In the genomic region with DNA sequence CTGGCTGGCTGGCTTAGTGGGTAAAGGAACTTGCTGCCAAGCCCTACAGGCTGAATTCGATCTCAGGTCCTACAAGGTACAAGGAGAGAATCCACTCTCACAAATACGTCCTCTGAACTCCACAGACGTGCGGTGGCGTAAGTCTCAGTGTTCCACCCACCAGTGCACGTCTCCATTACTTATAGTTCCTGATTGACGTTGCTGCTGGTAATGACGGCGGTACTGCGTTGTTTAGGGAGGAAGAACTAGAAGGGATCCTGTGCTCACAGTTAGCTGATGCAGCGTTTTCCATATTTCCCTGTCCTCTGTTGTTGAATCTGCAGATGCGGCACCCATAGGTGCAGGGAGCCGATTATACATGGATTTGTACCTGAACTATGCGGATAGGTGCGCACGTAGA, we compare ENCODE assay signal across 17 mouse cellular contexts. TPM values are rescaled to one million over a fixed set of nuclear protein-coding genes. Genes with fewer than 3 reads are reported as not detected.
DNase-seq lines count a peak whose midpoint lies in the region; ATAC-seq and TF ChIP-seq lines count a peak whose summit lies in the region.
"Had no signal": no experiment of that assay in that cellular context is flagged by ENCODE, and none has a peak within 500 bp of the region (broad histone marks: within the 10 kb centered on the region; RNA-seq: fewer than 3 reads in every experiment).

No protein-coding gene starts in this region.

- no peak overlapping the region for H3K4me3 ChIP-seq in heart, embryonic 16.5 days (ENCODE audit: low read length)
- no peak overlapping the region for H3K4me3 ChIP-seq in lung, postnatal 0 days (ENCODE audit: low read depth, low read length)
- H3K4me3 ChIP-seq in limb, embryonic 13.5 days = no peak overlapping the region
- no peak overlapping the region for H3K4me3 ChIP-seq in stomach, embryonic 15.5 days (replicated peaks)
- H3K4me3 ChIP-seq: hindbrain, embryonic 10.5 days; midbrain, embryonic 12.5 days had no signal

- TF ChIP-seq EP300 in lung, postnatal 0 days (IDR thresholded peaks at IDR 0.05) = no peak

- peaks cover 42% of the 10 kb centered on the region for H3K4me1 ChIP-seq in heart, embryonic 16.5 days (ENCODE audit: control insufficient read depth, insufficient read depth, low read length)
- H3K4me1 ChIP-seq in lung, postnatal 0 days (ENCODE audit: insufficient read depth, low read depth, low read length) = peaks cover 8% of the 10 kb centered on the region; the same call in 1 of the 2 replicates
- peaks cover 61% of the 10 kb centered on the region for H3K4me1 ChIP-seq in limb, embryonic 13.5 days
- peaks cover 35% of the 10 kb centered on the region for H3K4me1 ChIP-seq in stomach, embryonic 15.5 days

- no peak for DNase-seq in heart, postnatal 10 days
- DNase-seq in lung, postnatal 0 days (ENCODE audit: low spot score) = no peak
- DNase-seq in lung, postnatal 25 days (ENCODE audit: low spot score) = no peak
- DNase-seq: cerebellum, adult 11-12 months; layer of hippocampus, postnatal 36 days; thymus, adult 18-20 months had no signal

- no peak overlapping the region for H3K9ac ChIP-seq in heart, embryonic 16.5 days (ENCODE audit: low read length)
- no peak overlapping the region for H3K9ac ChIP-seq in lung, postnatal 0 days (replicated peaks; ENCODE audit: low read depth)
- no peak overlapping the region for H3K9ac ChIP-seq in limb, embryonic 13.5 days
- no peak overlapping the region for H3K9ac ChIP-seq in stomach, embryonic 15.5 days
- H3K9ac ChIP-seq: liver, embryonic 14.5 days; midbrain, embryonic 12.5 days had no signal

- H3K27me3 ChIP-seq in heart, embryonic 16.5 days (ENCODE audit: control insufficient read depth, insufficient read depth, low read length) = no peaks in the 10 kb centered on the region
- H3K27me3 ChIP-seq in lung, postnatal 0 days (replicated peaks; ENCODE audit: insufficient read depth, low read length) = no peaks in the 10 kb centered on the region
- no peaks in the 10 kb centered on the region for H3K27me3 ChIP-seq in limb, embryonic 13.5 days
- H3K27me3 ChIP-seq in stomach, embryonic 15.5 days (replicated peaks) = no peaks in the 10 kb centered on the region

- 89% methylated on average over 16 of the region's 16 CpGs for WGBS in heart, embryonic 16.5 days
- WGBS in lung, postnatal 0 days = 90% methylated on average over 16 of the region's 16 CpGs
- WGBS in limb, embryonic 13.5 days = 91% methylated on average over 16 of the region's 16 CpGs
- 90% methylated on average over 16 of the region's 16 CpGs for WGBS in stomach, embryonic 15.5 days

- H3K27ac ChIP-seq in heart, embryonic 16.5 days (ENCODE audit: low read length) = peak overlapping the region; percentile 16; the same call in 1 of the 2 replicates
- H3K27ac ChIP-seq in lung, postnatal 0 days (ENCODE audit: low read length) = peak overlapping the region; percentile 87; the same call in 1 of the 2 replicates
- peak overlapping the region; percentile 93 for H3K27ac ChIP-seq in limb, embryonic 13.5 days
- 0 out of 2 replicates have a peak overlapping the region, but pooled peaks have one; percentile 89 for H3K27ac ChIP-seq in stomach, embryonic 15.5 days
- H3K27ac ChIP-seq: hindbrain, embryonic 10.5 days; liver, embryonic 14.5 days; midbrain, embryonic 12.5 days had no signal

- no peaks in the 10 kb centered on the region for H3K9me3 ChIP-seq in heart, embryonic 16.5 days (replicated peaks; ENCODE audit: control insufficient read depth, low read length)
- no peaks in the 10 kb centered on the region for H3K9me3 ChIP-seq in lung, postnatal 0 days (ENCODE audit: low read length)
- no peaks in the 10 kb centered on the region for H3K9me3 ChIP-seq in limb, embryonic 13.5 days
- H3K9me3 ChIP-seq in stomach, embryonic 15.5 days = no peaks in the 10 kb centered on the region
- H3K9me3 ChIP-seq: hindbrain, embryonic 10.5 days; midbrain, embryonic 12.5 days had no signal

- intact Hi-C loops in heart, postnatal 10 days (cut with DNase I) = no loop called here

- H3K4me2 ChIP-seq in heart, embryonic 16.5 days (ENCODE audit: low read depth, low read length) = no peak overlapping the region
- H3K4me2 ChIP-seq in lung, postnatal 0 days (replicated peaks; ENCODE audit: low read depth, low read length) = no peak overlapping the region
- no peak overlapping the region for H3K4me2 ChIP-seq in limb, embryonic 13.5 days (replicated peaks)
- no peak overlapping the region for H3K4me2 ChIP-seq in stomach, embryonic 15.5 days
- H3K4me2 ChIP-seq: midbrain, embryonic 12.5 days had no signal

- no peak for ATAC-seq in heart, embryonic 16.5 days (replicated peaks; ENCODE audit: extremely low read depth, insufficient read depth, low FRiP score)
- no peak for ATAC-seq in lung, postnatal 0 days
- no peak for ATAC-seq in limb, embryonic 13.5 days (ENCODE audit: low FRiP score, low read depth)
- no peak for ATAC-seq in stomach, embryonic 15.5 days (ENCODE audit: insufficient read depth, low FRiP score, low read depth)
- ATAC-seq in megakaryocyte, adult 5-6 weeks (ENCODE audit: poor library complexity, severe bottlenecking) = no peak
- ATAC-seq: CD4-positive, CD25-positive, alpha-beta regulatory T cell, adult 4 months; forebrain, embryonic 14.5 days had no signal

- peaks cover 7% of the 10 kb centered on the region for H3K36me3 ChIP-seq in heart, embryonic 16.5 days (ENCODE audit: control insufficient read depth, insufficient read depth)
- H3K36me3 ChIP-seq in lung, postnatal 0 days (ENCODE audit: insufficient read depth, low read length) = no peaks in the 10 kb centered on the region
- peaks cover 31% of the 10 kb centered on the region for H3K36me3 ChIP-seq in limb, embryonic 13.5 days
- H3K36me3 ChIP-seq in stomach, embryonic 15.5 days = no peaks in the 10 kb centered on the region
- H3K36me3 ChIP-seq: midbrain, embryonic 12.5 days had no signal

- TF ChIP-seq CTCF in lung, postnatal 0 days (IDR thresholded peaks at IDR 0.05) = no peak

RNA-seq across cellular contexts. Expression of a gene that starts 7.2 kb away (rescaled TPM):
- 39.1 and 40.6 TPM in 2 replicates for polyA plus RNA-seq in heart, embryonic 16.5 days (2015; fragmentation: Nextera tagmentation; extraction: Ambion mirVana)
- total RNA-seq in heart, postnatal 10 days (2021) = 10 to 100 TPM; 58.9 to 64.7 TPM
- polyA plus RNA-seq in lung, postnatal 0 days (2015; fragmentation: Nextera tagmentation; extraction: Ambion mirVana) = 56.4 and 59.3 TPM in 2 replicates
- polyA plus RNA-seq in limb, embryonic 13.5 days (2015; fragmentation: Nextera tagmentation; extraction: Ambion mirVana) = 46.9 and 54.0 TPM in 2 replicates
- polyA plus RNA-seq in stomach, embryonic 15.5 days (2015; fragmentation: Nextera tagmentation; extraction: Ambion mirVana) = 37.0 and 43.0 TPM in 2 replicates
- total RNA-seq in megakaryocyte, adult 5-6 weeks (2015) = 81.3 and 93.8 TPM in 2 replicates
- total RNA-seq in megakaryocyte, adult 5-6 weeks (2017) = 151 and 199 TPM in 2 replicates

RNA-seq across cellular contexts. Expression of a gene that starts 29.2 kb away (rescaled TPM):
- polyA plus RNA-seq in heart, embryonic 16.5 days (2015; fragmentation: Nextera tagmentation; extraction: Ambion mirVana) = 18.7 and 24.0 TPM in 2 replicates
- total RNA-seq in heart, postnatal 10 days (2021) = 10 to 100 TPM; 14.3 to 20.2 TPM
- 15.7 and 18.0 TPM in 2 replicates for polyA plus RNA-seq in lung, postnatal 0 days (2015; fragmentation: Nextera tagmentation; extraction: Ambion mirVana)
- polyA plus RNA-seq in limb, embryonic 13.5 days (2015; fragmentation: Nextera tagmentation; extraction: Ambion mirVana) = 25.8 and 27.5 TPM in 2 replicates
- polyA plus RNA-seq in stomach, embryonic 15.5 days (2015; fragmentation: Nextera tagmentation; extraction: Ambion mirVana) = 21.7 and 26.6 TPM in 2 replicates
- total RNA-seq in megakaryocyte, adult 5-6 weeks (2015) = 3.6 and 5.4 TPM in 2 replicates
- 2.0 and 3.3 TPM in 2 replicates for total RNA-seq in megakaryocyte, adult 5-6 weeks (2017)

RNA-seq across cellular contexts. Expression of a gene that starts 45.5 kb away (rescaled TPM):
- 1,003 and 1,029 TPM in 2 replicates for polyA plus RNA-seq in heart, embryonic 16.5 days (2015; fragmentation: Nextera tagmentation; extraction: Ambion mirVana)
- total RNA-seq in heart, postnatal 10 days (2021) = 100 to 1,000 TPM; 788 to 793 TPM
- 937 and 987 TPM in 2 replicates for polyA plus RNA-seq in lung, postnatal 0 days (2015; fragmentation: Nextera tagmentation; extraction: Ambion mirVana)
- 1,446 and 1,459 TPM in 2 replicates for polyA plus RNA-seq in limb, embryonic 13.5 days (2015; fragmentation: Nextera tagmentation; extraction: Ambion mirVana)
- 1,425 and 1,562 TPM in 2 replicates for polyA plus RNA-seq in stomach, embryonic 15.5 days (2015; fragmentation: Nextera tagmentation; extraction: Ambion mirVana)
- 1,875 and 2,228 TPM in 2 replicates for total RNA-seq in megakaryocyte, adult 5-6 weeks (2015)
- 1,202 and 1,250 TPM in 2 replicates for total RNA-seq in megakaryocyte, adult 5-6 weeks (2017)

RNA-seq across cellular contexts. Expression of a gene that starts 47.7 kb away (rescaled TPM):
- 0.46 and 0.92 TPM in 2 replicates for polyA plus RNA-seq in heart, embryonic 16.5 days (2015; fragmentation: Nextera tagmentation; extraction: Ambion mirVana)
- not detected for total RNA-seq in heart, postnatal 10 days (2021)
- 70.5 and 71.7 TPM in 2 replicates for polyA plus RNA-seq in lung, postnatal 0 days (2015; fragmentation: Nextera tagmentation; extraction: Ambion mirVana)
- polyA plus RNA-seq in limb, embryonic 13.5 days (2015; fragmentation: Nextera tagmentation; extraction: Ambion mirVana) = not detected in 2 replicates
- 12.0 and 15.4 TPM in 2 replicates for polyA plus RNA-seq in stomach, embryonic 15.5 days (2015; fragmentation: Nextera tagmentation; extraction: Ambion mirVana)
- not detected in 2 replicates for total RNA-seq in megakaryocyte, adult 5-6 weeks (2015)
- not detected in 2 replicates for total RNA-seq in megakaryocyte, adult 5-6 weeks (2017)
- total RNA-seq: common myeloid progenitor, adult 5-6 weeks; gastrocnemius, adult 18-20 months; layer of hippocampus, postnatal 36 days had no signal
- polyA plus RNA-seq: CD4-positive, CD25-positive, alpha-beta regulatory T cell, adult 4 months; forebrain, embryonic 14.5 days; liver, embryonic 14.5 days; midbrain, embryonic 12.5 days had no signal

RNA-seq across cellular contexts. Expression of a gene that starts 51.3 kb away (rescaled TPM):
- polyA plus RNA-seq in heart, embryonic 16.5 days (2015; fragmentation: Nextera tagmentation; extraction: Ambion mirVana) = 20.9 and 27.6 TPM in 2 replicates
- 10 to 100 TPM; 47.2 to 51.7 TPM for total RNA-seq in heart, postnatal 10 days (2021)
- polyA plus RNA-seq in lung, postnatal 0 days (2015; fragmentation: Nextera tagmentation; extraction: Ambion mirVana) = 13.1 and 14.5 TPM in 2 replicates
- polyA plus RNA-seq in limb, embryonic 13.5 days (2015; fragmentation: Nextera tagmentation; extraction: Ambion mirVana) = 46.1 and 48.2 TPM in 2 replicates
- 34.9 and 36.4 TPM in 2 replicates for polyA plus RNA-seq in stomach, embryonic 15.5 days (2015; fragmentation: Nextera tagmentation; extraction: Ambion mirVana)
- total RNA-seq in megakaryocyte, adult 5-6 weeks (2015) = 9.0 and 9.2 TPM in 2 replicates
- 13.2 and 13.4 TPM in 2 replicates for total RNA-seq in megakaryocyte, adult 5-6 weeks (2017)

Comparison
In these comparisons a context has a peak if more than half of its experiments do, and no peak if none do; other contexts are left out.
1. H3K27ac ChIP-seq: peak in every context shown above with its lines; median percentile 93 in limb, embryonic 13.5 days; 89 in stomach, embryonic 15.5 days; 87 in lung, postnatal 0 days; 16 in heart, embryonic 16.5 days.